9 mouse cellular contexts compared by ENCODE assay signal in genomic region chr1:43112882-43113281, GRCm38 (mm10). TPM values are rescaled to one million over a fixed set of nuclear protein-coding genes. Genes with fewer than 3 reads are reported as not detected.
A peak's percentile ranks its signal among the peaks of the same experiment; 100 is the strongest.
DNase-seq lines count a peak whose midpoint lies in the region; ATAC-seq and TF ChIP-seq lines count a peak whose summit lies in the region.
"Had no signal": no experiment of that assay in that cellular context is flagged by ENCODE, and none has a peak within 500 bp of the region (broad histone marks: within the 10 kb centered on the region; RNA-seq: fewer than 3 reads in every experiment).

No protein-coding gene starts in this region.

- intact Hi-C loops in gastrocnemius, postnatal 14 days (cut with DNase I; ENCODE audit: low total_unique reads): loop anchor here (10.0 kb wide), 1 partner anchor 198 kb away; no protein-coding TSS in a partner anchor
- intact Hi-C loops in left cerebral cortex, adult 2 months (cut with DNase I): loop anchor here (1.0 kb wide), 1 partner anchor 151 kb away; no protein-coding TSS in a partner anchor

- DNase-seq in hindbrain, embryonic 11.5 days (ENCODE audit: low spot score): peak; percentile 65
- peak; percentile 71 for DNase-seq in MEL (ENCODE audit: low read depth, low spot score)
- DNase-seq in cerebellum, adult 9-10 months: peak; percentile 68
- DNase-seq in gastrocnemius, postnatal 14 days: peak; percentile 69
- peak; percentile 60 to 68 for DNase-seq in left cerebral cortex, adult 2 months (ENCODE audit: extremely low spot score in 1 of 2, low spot score in 2 of 2)
- peak; percentile 56 for DNase-seq in naive thymus-derived CD4-positive, alpha-beta T cell, adult 2 months (ENCODE audit: low read depth)
- DNase-seq in yolk sac, embryonic 10.5 days (ENCODE audit: low spot score): peak; percentile 39

- H3K4me1 ChIP-seq in hindbrain, embryonic 11.5 days (replicated peaks; ENCODE audit: control insufficient read depth, insufficient read depth, low read length): no peaks in the 10 kb centered on the region
- no peaks in the 10 kb centered on the region for H3K4me1 ChIP-seq in hindbrain, embryonic 13.5 days (replicated peaks)
- H3K4me1 ChIP-seq in MEL (ENCODE audit: control insufficient read depth in 1 of 2, insufficient read depth in 2 of 2, low read length in 2 of 2): peaks cover 0 to 3% of the 10 kb centered on the region in 2 experiments; a peak in 2 of 4 replicates
- H3K4me1 ChIP-seq: limb, embryonic 15.5 days had no signal

- no peaks in the 10 kb centered on the region for H3K27me3 ChIP-seq in hindbrain, embryonic 11.5 days (ENCODE audit: control insufficient read depth, insufficient read depth, low read length)
- no peaks in the 10 kb centered on the region for H3K27me3 ChIP-seq in hindbrain, embryonic 13.5 days
- no peaks in the 10 kb centered on the region for H3K27me3 ChIP-seq in MEL (ENCODE audit: control insufficient read depth in 1 of 2, insufficient read depth in 2 of 2, low read length in 2 of 2)
- H3K27me3 ChIP-seq: limb, embryonic 15.5 days had no signal

- H3K9me3 ChIP-seq in hindbrain, embryonic 11.5 days (ENCODE audit: control insufficient read depth, low read length): no peaks in the 10 kb centered on the region
- H3K9me3 ChIP-seq in hindbrain, embryonic 13.5 days: no peaks in the 10 kb centered on the region
- H3K9me3 ChIP-seq in MEL (replicated peaks; ENCODE audit: insufficient read depth, low read length): no peaks in the 10 kb centered on the region
- H3K9me3 ChIP-seq: limb, embryonic 15.5 days had no signal

- no peak overlapping the region for H3K4me3 ChIP-seq in hindbrain, embryonic 11.5 days (ENCODE audit: low read depth, low read length)
- no peak overlapping the region for H3K4me3 ChIP-seq in hindbrain, embryonic 13.5 days
- no peak overlapping the region for H3K4me3 ChIP-seq in MEL (ENCODE audit: control insufficient read depth in 1 of 2, insufficient read depth in 1 of 2, low read depth in 2 of 2, low read length in 2 of 2)
- no peak overlapping the region for H3K4me3 ChIP-seq in left cerebral cortex, adult 2 months
- H3K4me3 ChIP-seq: limb, embryonic 15.5 days had no signal

- no peak overlapping the region for H3K4me2 ChIP-seq in hindbrain, embryonic 11.5 days (replicated peaks; ENCODE audit: low read depth, low read length)
- H3K4me2 ChIP-seq in hindbrain, embryonic 13.5 days: no peak overlapping the region
- H3K4me2 ChIP-seq: limb, embryonic 15.5 days had no signal

- TF ChIP-seq EP300 in MEL (IDR thresholded peaks at IDR 0.05; ENCODE audit: low read depth in 1 of 2, low read length in 2 of 2): no peak

- no peak overlapping the region for H3K9ac ChIP-seq in hindbrain, embryonic 11.5 days (ENCODE audit: low read depth, low read length)
- no peak overlapping the region for H3K9ac ChIP-seq in hindbrain, embryonic 13.5 days
- H3K9ac ChIP-seq in MEL (ENCODE audit: control insufficient read depth, low read depth, low read length, poor library complexity, severe bottlenecking): no peak overlapping the region
- H3K9ac ChIP-seq: limb, embryonic 15.5 days had no signal

- 88% methylated on average over 2 of the region's 2 CpGs for WGBS in hindbrain, embryonic 11.5 days
- WGBS in hindbrain, embryonic 13.5 days: 96% methylated on average over 2 of the region's 2 CpGs

- no peak for ATAC-seq in hindbrain, embryonic 11.5 days (ENCODE audit: low FRiP score)
- ATAC-seq in hindbrain, embryonic 13.5 days (ENCODE audit: low FRiP score): no peak

- no peak overlapping the region for H3K27ac ChIP-seq in hindbrain, embryonic 11.5 days (ENCODE audit: low read depth, low read length)
- H3K27ac ChIP-seq in hindbrain, embryonic 13.5 days: no peak overlapping the region
- H3K27ac ChIP-seq in MEL (ENCODE audit: control insufficient read depth, low read depth, low read length): no peak overlapping the region
- H3K27ac ChIP-seq in left cerebral cortex, adult 2 months: no peak overlapping the region
- H3K27ac ChIP-seq: limb, embryonic 15.5 days had no signal

- TF ChIP-seq POLR2A in MEL (IDR thresholded peaks at IDR 0.05; ENCODE audit: control insufficient read depth in 1 of 2, insufficient read depth in 1 of 2, low read depth in 1 of 2, low read length in 2 of 2, poor library complexity in 1 of 2): no peak

- 0 out of 2 replicates have a peak, but pooled peaks cover 3% of the 10 kb centered on the region for H3K36me3 ChIP-seq in hindbrain, embryonic 11.5 days (ENCODE audit: control insufficient read depth, insufficient read depth, low read length)
- H3K36me3 ChIP-seq in hindbrain, embryonic 13.5 days: peaks cover 78% of the 10 kb centered on the region
- H3K36me3 ChIP-seq in MEL (ENCODE audit: control insufficient read depth in 1 of 2, insufficient read depth in 2 of 2, low read length in 2 of 2): peaks cover 5 to 22% of the 10 kb centered on the region in 2 experiments; a peak in 3 of 4 replicates

- no peaks in the 10 kb centered on the region for H3K79me2 ChIP-seq in MEL (ENCODE audit: control insufficient read depth, insufficient read depth, low read length, poor library complexity)

- peak; percentile 39 for TF ChIP-seq RAD21 in MEL (IDR thresholded peaks at IDR 0.05; ENCODE audit: low read depth, low read length)

- TF ChIP-seq CTCF in MEL (IDR thresholded peaks at IDR 0.05 in 2 of 3, conservative IDR thresholded peaks at IDR 0.05 in 1 of 3; ENCODE audit: control insufficient read depth in 1 of 3, insufficient read depth in 1 of 3, low read depth in 2 of 3, low read length in 3 of 3, poor library complexity in 1 of 3, severe bottlenecking in 1 of 3): peak; percentile 35 to 59 (median 56); a peak in 5 of 6 replicates
- peak; percentile 62 for TF ChIP-seq CTCF in left cerebral cortex, adult 2 months (IDR thresholded peaks at IDR 0.05)

TF ChIP-seq in MEL, 35 proteins besides CTCF, POLR2A, EP300 and RAD21:
- TF ChIP-seq SMC3 (IDR thresholded peaks at IDR 0.05; ENCODE audit: low read depth, low read length) (peak; percentile 49), MYC (IDR thresholded peaks at IDR 0.05; ENCODE audit: low read depth, low read length) (no peak)

RNA-seq across cellular contexts. Expression of gene AI597479, which starts 14.4 kb away (rescaled TPM):
- 39.3 and 44.5 TPM in 2 replicates for polyA plus RNA-seq in hindbrain, embryonic 11.5 days (2014; fragmentation: Nextera tagmentation; extraction: Ambion mirVana)
- 48.0 and 48.3 TPM in 2 replicates for polyA plus RNA-seq in hindbrain, embryonic 13.5 days (2015; fragmentation: Nextera tagmentation; extraction: Ambion mirVana)
- total RNA-seq in MEL (2012; rRNA removed): 16.8 and 20.1 TPM in 2 replicates
- polyA plus RNA-seq in MEL (2012; ENCODE audit: insufficient read depth in 1 of 2, insufficient read length in 2 of 2, low read depth in 1 of 2, low replicate concordance in 2 of 2, missing spikeins in 1 of 2): 10 to 100 TPM in 1 of 2 experiments, not detected in 1; 15.3 TPM
- total RNA-seq in gastrocnemius, postnatal 14 days (2021): 10 to 100 TPM; 10.8 to 10.9 TPM
- total RNA-seq in left cerebral cortex, adult 2 months (2021): 10 to 100 TPM; 22.7 to 26.0 TPM

RNA-seq across cellular contexts. Expression of gene Tgfbrap1, which starts 14.4 kb away (rescaled TPM):
- 15.1 and 17.2 TPM in 2 replicates for polyA plus RNA-seq in hindbrain, embryonic 11.5 days (2014; fragmentation: Nextera tagmentation; extraction: Ambion mirVana)
- 16.0 and 16.4 TPM in 2 replicates for polyA plus RNA-seq in hindbrain, embryonic 13.5 days (2015; fragmentation: Nextera tagmentation; extraction: Ambion mirVana)
- 7.9 and 9.2 TPM in 2 replicates for total RNA-seq in MEL (2012; rRNA removed)
- polyA plus RNA-seq in MEL (2012; ENCODE audit: insufficient read depth in 1 of 2, insufficient read length in 2 of 2, low read depth in 1 of 2, low replicate concordance in 2 of 2, missing spikeins in 1 of 2): 10 to 100 TPM in 1 of 2 experiments, not detected in 1; 17.6 TPM
- 10 to 100 TPM in 1 of 2 experiments, 1 to 10 TPM in 1; 9.1 to 10.3 TPM for total RNA-seq in gastrocnemius, postnatal 14 days (2021)
- 10 to 100 TPM; 39.3 to 43.4 TPM for total RNA-seq in left cerebral cortex, adult 2 months (2021)
